29 mouse cellular contexts compared by ENCODE assay signal in the genomic region with DNA sequence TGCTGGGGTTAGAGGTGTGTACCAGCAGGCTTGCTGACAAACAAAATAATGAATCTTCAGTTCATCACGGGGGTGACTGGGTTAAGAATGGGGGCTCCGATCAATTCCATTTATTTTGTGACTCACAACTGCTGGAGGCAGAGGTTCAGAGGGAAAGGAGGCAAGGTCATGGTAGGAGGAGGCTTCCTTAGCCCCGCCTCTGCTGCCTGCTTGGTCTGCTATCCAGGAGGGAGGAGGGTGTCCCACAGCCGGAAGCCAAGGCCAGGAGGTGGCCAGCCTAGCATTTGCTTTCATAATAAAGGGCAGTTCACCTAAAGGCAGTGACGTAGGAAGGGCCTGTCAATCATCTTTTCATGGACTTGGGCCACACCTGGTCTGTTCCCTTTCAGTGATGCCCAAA. TPM values are rescaled to one million over a fixed set of nuclear protein-coding genes. Genes with fewer than 3 reads are reported as not detected.
DNase-seq lines count a peak whose midpoint lies in the region; ATAC-seq and TF ChIP-seq lines count a peak whose summit lies in the region.
"Had no signal": no experiment of that assay in that cellular context is flagged by ENCODE, and none has a peak within 500 bp of the region (broad histone marks: within the 10 kb centered on the region; RNA-seq: fewer than 3 reads in every experiment).

No protein-coding gene starts in this region.

- peak; percentile 92 for ATAC-seq in stomach, postnatal 0 days (ENCODE audit: low FRiP score, low TSS enrichment)
- no peak for ATAC-seq in kidney, embryonic 15.5 days (replicated peaks; ENCODE audit: low FRiP score)
- ATAC-seq: activated CD4-positive, CD25-positive, alpha-beta regulatory T cell, adult 4 months; forebrain, postnatal 0 days; hindbrain, postnatal 0 days; intestine, embryonic 15.5 days; lung, postnatal 0 days had no signal

- no peak for TF ChIP-seq EP300 in stomach, postnatal 0 days (optimal IDR thresholded peaks at IDR 0.05)

- WGBS in stomach, postnatal 0 days: 53% methylated on average over 5 of the region's 5 CpGs
- 72% methylated on average over 5 of the region's 5 CpGs for WGBS in kidney, embryonic 15.5 days

- H3K4me2 ChIP-seq in stomach, postnatal 0 days (replicated peaks; ENCODE audit: low read depth): no peak overlapping the region
- no peak overlapping the region for H3K4me2 ChIP-seq in kidney, embryonic 15.5 days
- H3K4me2 ChIP-seq: forebrain, embryonic 12.5 days; hindbrain, embryonic 12.5 days; intestine, embryonic 15.5 days; limb, embryonic 15.5 days; liver, embryonic 13.5 days; midbrain, embryonic 12.5 days; neural tube, embryonic 13.5 days had no signal

- H3K27me3 ChIP-seq in stomach, postnatal 0 days (ENCODE audit: control insufficient read depth, insufficient read depth, low read length): no peaks in the 10 kb centered on the region
- no peaks in the 10 kb centered on the region for H3K27me3 ChIP-seq in kidney, embryonic 15.5 days
- H3K27me3 ChIP-seq: forebrain, embryonic 12.5 days; hindbrain, embryonic 12.5 days; intestine, embryonic 15.5 days; limb, embryonic 15.5 days; liver, embryonic 13.5 days; megakaryocyte, embryonic 14.5 days; midbrain, embryonic 12.5 days; neural tube, embryonic 13.5 days had no signal

- H3K9ac ChIP-seq in stomach, postnatal 0 days (ENCODE audit: low read length): no peak overlapping the region
- H3K9ac ChIP-seq in kidney, embryonic 15.5 days: no peak overlapping the region
- H3K9ac ChIP-seq: forebrain, embryonic 12.5 days; forebrain, postnatal 0 days; hindbrain, embryonic 12.5 days; intestine, embryonic 15.5 days; limb, embryonic 15.5 days; liver, embryonic 13.5 days; midbrain, embryonic 12.5 days; neural tube, embryonic 13.5 days had no signal

- peak; percentile 26 to 76 for DNase-seq in adrenal gland, adult (ENCODE audit: inconsistent age in 2 of 2, low spot score in 1 of 2)
- DNase-seq in adrenal gland, postnatal 4 days (ENCODE audit: low spot score in 2 of 2): no peak
- DNase-seq in R1 (ENCODE audit: low read depth, low spot score): peak; percentile 41
- peak; percentile 64 for DNase-seq in adrenal gland, postnatal 14 days
- peak; percentile 75 for DNase-seq in stomach, postnatal 0 days (ENCODE audit: low spot score)
- no peak for DNase-seq in spleen, postnatal 36 days (ENCODE audit: low spot score in 2 of 2)
- DNase-seq: cerebellum, adult 11 months; cerebellum, postnatal 14 days; forebrain, postnatal 0 days; heart, postnatal 36 days; kidney, adult 2 months; kidney, postnatal 4 days; liver, embryonic 13.5 days; lung, postnatal 4 days; right cerebral cortex, postnatal 25 days had no signal

- H3K4me1 ChIP-seq in stomach, postnatal 0 days (replicated peaks; ENCODE audit: control insufficient read depth, insufficient read depth): no peaks in the 10 kb centered on the region
- H3K4me1 ChIP-seq in kidney, embryonic 15.5 days: no peaks in the 10 kb centered on the region
- H3K4me1 ChIP-seq: forebrain, embryonic 12.5 days; intestine, embryonic 15.5 days; limb, embryonic 15.5 days; midbrain, embryonic 12.5 days; neural tube, embryonic 13.5 days had no signal

- TF ChIP-seq CTCF in stomach, postnatal 0 days (IDR thresholded peaks at IDR 0.05; ENCODE audit: low read depth): no peak

- no peaks in the 10 kb centered on the region for H3K9me3 ChIP-seq in stomach, postnatal 0 days (ENCODE audit: control insufficient read depth, low read length)
- no peaks in the 10 kb centered on the region for H3K9me3 ChIP-seq in kidney, embryonic 15.5 days (replicated peaks)
- H3K9me3 ChIP-seq: forebrain, embryonic 12.5 days; hindbrain, embryonic 12.5 days; intestine, embryonic 15.5 days; limb, embryonic 10.5 days; limb, embryonic 15.5 days; liver, embryonic 13.5 days; megakaryocyte, embryonic 14.5 days; midbrain, embryonic 12.5 days; neural tube, embryonic 13.5 days had no signal

- no peaks in the 10 kb centered on the region for H3K36me3 ChIP-seq in stomach, postnatal 0 days (ENCODE audit: control insufficient read depth, insufficient read depth, low read length)
- no peaks in the 10 kb centered on the region for H3K36me3 ChIP-seq in kidney, embryonic 15.5 days
- H3K36me3 ChIP-seq: forebrain, embryonic 12.5 days; hindbrain, embryonic 12.5 days; intestine, embryonic 15.5 days; limb, embryonic 10.5 days; liver, embryonic 13.5 days; midbrain, embryonic 12.5 days; neural tube, embryonic 13.5 days had no signal

- no peak overlapping the region for H3K4me3 ChIP-seq in stomach, postnatal 0 days (ENCODE audit: low read depth, low read length)
- no peak overlapping the region for H3K4me3 ChIP-seq in kidney, embryonic 15.5 days (replicated peaks)
- H3K4me3 ChIP-seq: erythroblast, embryonic 14.5 days; forebrain, embryonic 12.5 days; hindbrain, embryonic 12.5 days; intestine, embryonic 15.5 days; limb, embryonic 10.5 days; limb, embryonic 15.5 days; liver, embryonic 13.5 days; megakaryocyte, embryonic 14.5 days; midbrain, embryonic 12.5 days; neural tube, embryonic 13.5 days had no signal

- no peak overlapping the region for H3K27ac ChIP-seq in stomach, postnatal 0 days (replicated peaks)
- no peak overlapping the region for H3K27ac ChIP-seq in kidney, embryonic 15.5 days
- H3K27ac ChIP-seq: forebrain, embryonic 12.5 days; hindbrain, embryonic 12.5 days; hindbrain, postnatal 0 days; intestine, embryonic 15.5 days; kidney, postnatal 0 days; limb, embryonic 10.5 days; limb, embryonic 15.5 days; liver, embryonic 13.5 days; midbrain, embryonic 12.5 days; neural tube, embryonic 13.5 days had no signal

RNA-seq across cellular contexts. Expression of a gene that starts 15.6 kb away (rescaled TPM):
- 1 to 10 TPM; 7.2 to 7.3 TPM for total RNA-seq in adrenal gland, postnatal 4 days (2021)
- 3.9 and 5.0 TPM in 2 replicates for total RNA-seq in adrenal gland, postnatal 14 days (2021)
- 18.3 and 20.2 TPM in 2 replicates for polyA plus RNA-seq in stomach, postnatal 0 days (2015; fragmentation: Nextera tagmentation; extraction: Ambion mirVana)
- polyA plus RNA-seq in kidney, embryonic 15.5 days (2015; fragmentation: Nextera tagmentation; extraction: Ambion mirVana): 10.6 and 11.9 TPM in 2 replicates

RNA-seq across cellular contexts. Expression of a gene that starts 35.0 kb away (rescaled TPM):
- total RNA-seq in adrenal gland, postnatal 4 days (2021): 1 to 10 TPM; 1.1 to 1.5 TPM
- total RNA-seq in adrenal gland, postnatal 14 days (2021): 0.34 and 0.37 TPM in 2 replicates
- polyA plus RNA-seq in stomach, postnatal 0 days (2015; fragmentation: Nextera tagmentation; extraction: Ambion mirVana): 1.2 TPM in 2 replicates
- polyA plus RNA-seq in kidney, embryonic 15.5 days (2015; fragmentation: Nextera tagmentation; extraction: Ambion mirVana): 0.82 and 0.84 TPM in 2 replicates
- polyA plus RNA-seq: erythroblast, embryonic 14.5 days had no signal

Comparison
In these comparisons a context has a peak if more than half of its experiments do, and no peak if none do; other contexts are left out.
1. DNase-seq: peak in adrenal gland, adult (2 of 2), R1 (single experiment), adrenal gland, postnatal 14 days (single experiment) and stomach, postnatal 0 days (single experiment); none in adrenal gland, postnatal 4 days (0 of 2) and spleen, postnatal 36 days (0 of 2).